Mouse (Mus musculus): ENCODE measurements around the gene Fnip1. TPM values are rescaled to one million over a fixed set of nuclear protein-coding genes. Genes with fewer than 3 reads are reported as not detected.

Gene Fnip1
- polyA plus RNA-seq, 1 experiment from 2014 or later = 9.6 TPM

DNA sequence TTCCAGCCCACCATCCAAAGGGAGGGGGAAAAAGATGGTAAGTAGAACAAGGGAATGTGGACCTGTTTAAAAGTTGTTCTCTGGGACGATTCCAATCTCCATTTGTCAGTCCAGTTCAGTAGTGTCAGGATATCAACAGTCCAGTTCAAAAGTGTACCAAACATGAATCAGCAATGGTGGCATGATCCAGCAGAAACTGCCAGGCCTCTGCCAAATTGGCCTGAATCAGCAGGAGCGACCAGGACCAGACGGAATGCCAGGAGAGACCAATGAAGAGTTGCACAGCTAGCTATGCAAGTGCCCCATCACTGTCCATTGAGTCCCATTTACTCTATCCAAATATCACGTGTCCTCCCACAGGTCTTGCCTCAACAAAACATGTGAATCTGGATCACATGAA, 34.2 kb downstream of the Fnip1 start:
- no peak for ATAC-seq (ENCODE audit: low read depth)
- H3K4me2 ChIP-seq = no peak overlapping the region
- H3K36me3 ChIP-seq = peaks cover 14% of the 10 kb centered on the region
- no peaks in the 10 kb centered on the region for H3K9me3 ChIP-seq
- H3K27ac ChIP-seq (replicated peaks) = no peak overlapping the region
- WGBS = 96% methylated on average over 4 of the region's 4 CpGs
- no peak overlapping the region for H3K9ac ChIP-seq
- no peak overlapping the region for H3K4me3 ChIP-seq
- H3K4me1 ChIP-seq (replicated peaks) = no peaks in the 10 kb centered on the region
- no peaks in the 10 kb centered on the region for H3K27me3 ChIP-seq

DNA sequence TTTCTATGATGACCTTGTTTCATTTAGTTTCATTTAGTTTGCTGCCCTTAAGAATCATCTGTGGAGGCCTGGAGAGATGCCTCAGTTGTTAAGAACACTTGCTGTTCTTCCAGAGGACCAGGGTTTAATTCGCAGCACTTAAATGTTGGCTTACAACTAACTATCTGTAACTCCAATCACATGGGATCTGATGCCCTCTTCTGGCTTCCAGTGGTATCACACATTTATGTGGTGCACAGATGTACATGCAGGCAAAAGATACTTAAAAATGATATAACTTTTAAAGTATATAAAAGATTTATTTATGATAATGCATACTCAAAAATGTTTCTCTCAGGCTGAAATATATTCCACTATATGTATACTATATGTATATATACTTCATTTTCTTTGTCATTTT, 40.4 kb downstream of the Fnip1 start:
- Histone ChIP-seq H3K4me1 (replicated peaks) (no peaks in the 10 kb centered on the region), H3K27me3 (no peaks in the 10 kb centered on the region), H3K4me2 (no peak overlapping the region), H3K4me3 (no peak overlapping the region), H3K9me3 (no peaks in the 10 kb centered on the region), H3K9ac (no peak overlapping the region), H3K36me3 (peaks cover 13% of the 10 kb centered on the region), H3K27ac (replicated peaks) (no peak overlapping the region)
- ATAC-seq (ENCODE audit: low read depth) = no peak
- 76% methylated on average over 1 of the region's 1 CpGs for WGBS

DNA sequence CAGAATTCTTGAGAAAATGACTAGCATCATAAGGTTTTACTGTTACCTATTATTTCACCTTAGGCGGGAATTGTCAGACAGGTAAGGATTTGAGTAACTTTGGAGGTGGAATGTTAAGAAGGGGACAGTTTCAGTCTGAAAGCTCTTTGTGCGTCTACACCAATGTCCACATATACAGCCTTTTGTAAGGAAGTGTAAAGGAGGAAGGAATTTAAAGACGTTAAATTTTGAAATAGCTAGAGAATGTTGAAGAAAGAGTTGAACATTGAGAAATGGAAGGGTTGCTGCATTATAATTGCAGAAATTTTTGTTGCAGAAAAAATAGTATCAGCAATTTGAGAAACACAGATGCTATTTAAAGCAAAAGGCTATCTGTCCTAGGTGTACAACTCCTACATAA, 48.0 kb downstream of the Fnip1 start:
- H3K27ac ChIP-seq (replicated peaks) = no peak overlapping the region
- ATAC-seq (ENCODE audit: low read depth) = no peak
- no peaks in the 10 kb centered on the region for H3K4me1 ChIP-seq (replicated peaks)
- no peaks in the 10 kb centered on the region for H3K9me3 ChIP-seq
- H3K9ac ChIP-seq = no peak overlapping the region
- H3K4me2 ChIP-seq = no peak overlapping the region
- H3K4me3 ChIP-seq = no peak overlapping the region
- H3K36me3 ChIP-seq = peaks cover under 1% of the 10 kb centered on the region; the same call in 1 of the 2 replicates
- H3K27me3 ChIP-seq = no peaks in the 10 kb centered on the region
- WGBS = 93% methylated on average over 3 of the region's 3 CpGs

DNA sequence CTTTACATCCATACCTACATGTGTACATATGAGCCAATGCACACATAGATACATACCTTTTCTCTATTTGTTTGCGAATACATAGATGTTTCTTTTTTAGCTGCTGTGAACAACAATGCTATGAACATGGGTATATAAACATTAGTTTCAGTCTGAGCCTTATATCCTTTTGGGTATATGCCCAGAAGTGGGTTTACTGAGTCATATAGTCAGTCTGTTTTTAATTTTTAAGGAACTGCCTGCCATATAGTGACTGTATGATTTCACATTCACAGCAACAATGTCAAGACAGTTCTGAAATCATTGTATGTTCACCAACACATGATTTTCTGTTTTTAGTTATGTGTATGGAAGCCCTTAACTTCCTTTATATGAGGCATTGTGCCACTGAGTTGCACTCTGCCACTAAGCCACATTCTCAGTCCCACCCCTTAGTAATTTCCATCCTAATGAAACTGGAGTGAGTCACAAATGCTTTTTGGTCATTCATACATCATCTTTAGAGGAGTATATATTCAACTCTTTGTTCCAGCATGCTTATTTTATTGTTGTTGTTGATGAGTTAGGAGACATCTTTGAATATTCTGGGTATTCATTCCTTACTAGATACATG, 54.1 kb downstream of the Fnip1 start:
- Histone ChIP-seq H3K4me2 (no peak overlapping the region), H3K9me3 (no peaks in the 10 kb centered on the region), H3K27ac (replicated peaks) (no peak overlapping the region), H3K27me3 (no peaks in the 10 kb centered on the region), H3K36me3 (peaks cover 6% of the 10 kb centered on the region), H3K4me3 (no peak overlapping the region), H3K9ac (no peak overlapping the region), H3K4me1 (replicated peaks) (no peaks in the 10 kb centered on the region)
- WGBS = 95% methylated on average over 1 of the region's 1 CpGs
- no peak for ATAC-seq (ENCODE audit: low read depth)

DNA sequence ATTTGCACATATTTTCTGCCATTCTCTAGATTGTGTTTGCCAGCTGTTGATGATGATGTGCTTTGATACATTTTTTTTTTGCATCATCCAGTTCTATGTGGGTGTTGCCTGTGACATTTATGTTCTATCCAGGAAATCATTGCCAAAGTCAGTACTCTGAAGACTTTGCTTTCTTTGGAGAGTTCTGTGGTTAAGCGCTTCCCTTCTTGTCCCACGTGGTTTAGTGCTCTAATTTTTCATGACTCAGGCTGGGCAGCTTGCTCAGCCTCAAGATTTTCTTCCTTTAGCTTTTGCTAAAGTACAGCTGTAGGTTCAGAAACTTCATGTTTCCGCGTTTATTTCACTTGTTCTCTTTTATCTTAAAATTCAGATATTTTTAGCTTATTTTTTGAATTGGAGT, 54.6 kb downstream of the Fnip1 start:
- ATAC-seq (ENCODE audit: low read depth) = no peak

DNA sequence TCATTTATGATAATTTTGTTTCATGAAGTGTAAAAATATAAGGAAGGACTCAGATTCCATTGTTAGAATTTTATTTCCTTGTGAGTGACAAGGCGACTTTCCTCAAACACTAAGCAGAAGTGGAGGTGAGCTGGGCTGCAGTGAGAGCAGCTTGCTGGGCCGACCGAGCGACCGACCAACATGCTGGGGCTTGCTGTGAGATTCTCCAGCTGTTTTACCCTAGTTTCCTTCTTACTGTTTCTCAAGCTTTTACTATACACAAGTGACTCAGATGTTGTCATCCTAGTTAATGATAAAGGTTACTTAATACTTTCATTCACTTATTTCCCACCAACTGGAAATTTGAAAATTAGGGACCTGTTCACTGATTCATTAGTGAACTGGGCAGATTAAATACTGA, 61.8 kb downstream of the Fnip1 start:
- no peak overlapping the region for H3K4me3 ChIP-seq
- H3K4me2 ChIP-seq = no peak overlapping the region
- WGBS = 93% methylated on average over 5 of the region's 5 CpGs
- H3K9ac ChIP-seq = no peak overlapping the region
- ATAC-seq (ENCODE audit: low read depth) = no peak
- H3K27me3 ChIP-seq = no peaks in the 10 kb centered on the region
- H3K27ac ChIP-seq (replicated peaks) = no peak overlapping the region
- H3K4me1 ChIP-seq (replicated peaks) = no peaks in the 10 kb centered on the region
- peaks cover 37% of the 10 kb centered on the region for H3K36me3 ChIP-seq
- H3K9me3 ChIP-seq = no peaks in the 10 kb centered on the region

More for the DNA sequence above, 54.6 kb downstream of the Fnip1 start:
- Histone ChIP-seq H3K9ac (no peak overlapping the region), H3K27ac (replicated peaks) (no peak overlapping the region), H3K36me3 (peaks cover 6% of the 10 kb centered on the region), H3K9me3 (no peaks in the 10 kb centered on the region), H3K4me2 (no peak overlapping the region), H3K27me3 (no peaks in the 10 kb centered on the region), H3K4me1 (replicated peaks) (no peaks in the 10 kb centered on the region), H3K4me3 (no peak overlapping the region)
- WGBS = 93% methylated on average over 4 of the region's 4 CpGs

DNA sequence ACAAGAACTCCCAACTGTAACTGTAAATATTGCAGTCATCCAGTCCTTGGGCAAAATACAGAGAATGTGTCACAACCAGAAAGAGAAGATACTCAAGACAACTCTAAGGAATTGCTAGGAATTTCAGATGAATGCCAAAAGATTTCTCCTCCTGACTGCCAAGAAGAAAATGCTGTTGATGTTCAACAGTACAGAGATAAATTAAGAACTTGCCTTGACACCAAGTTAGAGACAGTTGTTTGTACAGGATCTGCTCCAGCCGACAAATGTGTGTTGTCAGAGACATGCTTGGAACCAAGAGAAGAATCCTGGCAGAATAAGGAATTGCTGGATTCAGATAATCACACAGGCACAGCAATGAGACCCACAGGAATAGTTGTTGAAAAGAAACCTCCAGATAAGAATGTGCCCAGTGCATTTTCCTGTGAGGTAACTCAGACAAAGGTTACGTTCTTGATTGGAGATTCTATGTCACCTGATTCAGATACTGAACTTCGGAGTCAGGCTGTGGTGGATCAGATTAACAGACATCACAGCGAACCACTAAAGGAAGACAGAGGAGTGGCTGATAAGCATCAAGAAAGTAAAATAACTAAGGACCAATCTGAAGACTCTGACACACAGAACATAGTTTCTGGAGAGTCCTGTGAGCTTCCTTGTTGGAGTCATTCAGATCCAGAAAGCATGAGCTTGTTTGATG, 64.7 kb downstream of the Fnip1 start:
- Histone ChIP-seq H3K4me3 (no peak overlapping the region), H3K9ac (no peak overlapping the region), H3K4me2 (no peak overlapping the region), H3K9me3 (no peaks in the 10 kb centered on the region), H3K36me3 (peaks cover 42% of the 10 kb centered on the region), H3K27me3 (no peaks in the 10 kb centered on the region), H3K4me1 (replicated peaks) (no peaks in the 10 kb centered on the region), H3K27ac (replicated peaks) (no peak overlapping the region)
- ATAC-seq (ENCODE audit: low read depth) = no peak
- 95% methylated on average over 4 of the region's 4 CpGs for WGBS

DNA sequence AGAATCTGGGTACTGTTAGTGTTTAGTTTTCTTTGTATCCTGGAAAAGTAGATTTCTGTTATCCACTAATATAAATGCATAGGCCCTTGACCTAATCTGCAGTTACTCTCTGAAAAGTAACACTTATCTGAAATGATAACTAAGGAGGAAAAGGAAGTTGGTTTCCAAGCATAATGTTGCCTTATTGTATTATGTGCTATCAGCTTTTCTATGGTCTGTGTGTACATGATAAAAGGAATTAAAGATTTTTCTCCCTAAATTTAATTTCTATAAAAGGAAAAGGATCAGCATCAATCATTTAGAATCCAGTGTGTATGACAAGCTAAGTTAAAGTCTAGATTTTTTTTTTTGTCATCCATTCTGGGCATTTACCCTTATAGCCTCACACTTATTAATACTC, 75.6 kb downstream of the Fnip1 start:
- Histone ChIP-seq H3K9me3 (no peaks in the 10 kb centered on the region), H3K27me3 (no peaks in the 10 kb centered on the region), H3K27ac (replicated peaks) (no peak overlapping the region), H3K4me1 (replicated peaks) (no peaks in the 10 kb centered on the region), H3K9ac (no peak overlapping the region), H3K4me2 (no peak overlapping the region), H3K36me3 (peaks cover 24% of the 10 kb centered on the region), H3K4me3 (no peak overlapping the region)
- ATAC-seq (ENCODE audit: low read depth) = no peak

DNA sequence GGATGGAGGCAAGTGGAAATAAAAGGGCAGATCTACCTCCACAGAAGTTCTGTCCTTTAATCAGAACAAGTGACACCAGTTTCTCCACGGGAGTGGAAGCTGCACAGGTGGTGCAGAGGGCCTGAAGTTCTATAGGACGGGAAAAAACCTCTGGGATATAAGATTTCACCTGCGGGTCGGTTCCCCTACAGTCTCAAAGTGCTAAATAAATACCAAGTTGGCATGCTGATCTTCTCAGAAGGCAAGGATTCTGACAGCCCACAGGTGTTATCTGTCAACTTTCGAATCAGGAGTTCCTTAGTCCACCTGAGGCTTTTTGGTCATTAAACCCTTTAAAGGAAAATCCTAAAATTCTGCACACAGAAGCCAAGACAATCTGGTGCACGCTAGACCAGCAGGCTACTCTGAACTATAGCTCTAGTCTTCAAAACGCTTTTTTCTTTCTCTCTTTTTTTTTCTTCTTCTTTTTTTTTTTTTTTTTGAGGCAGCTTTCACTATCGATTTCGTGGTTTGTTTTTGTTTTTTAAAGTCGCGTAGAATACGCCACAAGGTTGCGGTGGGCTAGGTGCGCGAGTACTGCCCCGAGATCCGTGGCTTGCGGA, 84.0 kb downstream of the Fnip1 start:
- H3K4me2 ChIP-seq = peak overlapping the region; percentile 70
- no peaks in the 10 kb centered on the region for H3K36me3 ChIP-seq
- peaks cover 26% of the 10 kb centered on the region for H3K4me1 ChIP-seq (replicated peaks)
- ATAC-seq (ENCODE audit: low read depth) = no peak
- WGBS = 2% methylated on average over 18 of the region's 18 CpGs
- H3K9me3 ChIP-seq = no peaks in the 10 kb centered on the region
- H3K9ac ChIP-seq = peak overlapping the region; percentile 77
- H3K4me3 ChIP-seq = peak overlapping the region; percentile 74
- H3K27ac ChIP-seq (replicated peaks) = peak overlapping the region; percentile 93
- H3K27me3 ChIP-seq = no peaks in the 10 kb centered on the region

DNA sequence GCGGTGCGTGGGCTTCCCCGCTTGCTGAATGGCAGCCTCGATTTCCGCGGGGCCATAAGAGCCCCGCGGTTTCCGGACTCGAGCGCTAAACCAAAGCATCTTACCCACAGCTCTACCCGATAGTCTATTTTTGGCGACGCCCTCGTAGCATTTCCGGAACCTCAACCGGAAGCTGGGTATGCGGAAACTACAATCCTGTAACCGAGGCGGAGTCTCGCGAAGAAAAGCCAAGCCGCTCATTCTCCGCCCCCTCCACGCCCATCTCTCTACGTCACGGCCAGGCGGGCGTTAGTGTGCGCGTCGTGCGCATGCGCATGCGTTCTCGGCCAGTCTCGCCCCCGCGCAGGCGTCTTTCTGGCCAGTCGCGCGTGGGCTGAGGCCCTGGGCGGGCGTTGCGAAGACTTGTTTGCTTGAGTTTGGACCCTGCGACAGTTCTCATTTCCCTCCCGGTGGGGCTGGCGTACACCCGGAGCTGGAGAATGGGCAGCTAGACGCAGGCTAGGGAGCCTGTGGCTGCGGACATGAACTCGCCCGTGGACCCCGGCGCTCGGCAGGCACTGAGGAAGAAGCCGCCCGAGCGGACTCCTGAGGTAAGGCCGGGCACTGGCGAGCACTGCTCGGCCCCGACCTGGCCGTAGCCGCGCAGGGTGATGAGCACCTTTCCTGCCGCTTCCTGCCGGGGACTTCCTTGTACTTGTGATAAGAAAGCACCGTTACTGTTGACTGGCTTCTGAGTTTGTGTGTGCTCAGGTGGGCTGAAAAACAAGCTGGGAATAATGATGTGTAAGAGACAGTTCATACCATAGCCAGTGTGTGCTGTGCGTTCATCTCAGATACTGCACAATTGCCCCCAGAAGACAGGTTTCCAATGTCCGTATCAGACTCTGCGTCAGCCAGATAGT, 84.8 kb downstream of the Fnip1 start, which contains the start of gene Rapgef6:
Gene Rapgef6 (plus strand): TSS at position 319 of the 902 bp plus-strand sequence.
- peak; percentile 98 for ATAC-seq (ENCODE audit: low read depth)

DNA sequence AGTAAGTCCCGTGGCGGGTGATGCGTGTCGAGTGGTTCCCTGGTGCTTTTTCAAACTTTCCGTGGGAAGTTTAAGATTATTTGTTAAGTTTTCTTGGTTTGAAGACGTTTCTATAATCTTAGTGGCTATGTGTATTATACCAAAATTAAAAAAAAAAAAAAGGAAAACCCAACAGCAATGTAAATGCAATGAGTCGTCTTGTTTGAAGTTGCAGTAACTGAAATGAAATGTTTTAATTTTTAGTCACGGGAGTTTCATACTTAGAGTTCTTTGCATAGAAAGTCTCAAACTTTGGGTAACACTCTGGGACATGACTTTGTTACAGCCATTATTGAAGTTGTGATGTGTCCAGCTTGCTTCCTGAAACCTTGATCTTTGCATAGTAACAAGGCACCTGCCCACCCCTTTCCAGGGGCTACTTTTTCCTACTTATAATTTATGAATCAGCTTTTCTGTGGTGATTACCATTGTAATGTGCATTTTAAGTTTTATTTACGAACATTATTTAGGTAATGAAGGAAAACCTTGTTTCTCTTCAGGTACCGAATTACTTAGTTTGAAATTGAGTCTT, 85.5 kb downstream of the Fnip1 start:
- Histone ChIP-seq H3K27ac (replicated peaks) (no peak overlapping the region), H3K4me2 (peak overlapping the region; percentile 83), H3K36me3 (no peaks in the 10 kb centered on the region), H3K9ac (peak overlapping the region; percentile 78), H3K27me3 (no peaks in the 10 kb centered on the region), H3K4me3 (peak overlapping the region; percentile 74), H3K4me1 (replicated peaks) (peaks cover 26% of the 10 kb centered on the region), H3K9me3 (no peaks in the 10 kb centered on the region)
- no peak for ATAC-seq (ENCODE audit: low read depth)
- WGBS = 16% methylated on average over 10 of the region's 10 CpGs

More for the DNA sequence above, 84.8 kb downstream of the Fnip1 start, which contains the start of gene Rapgef6:
- Histone ChIP-seq H3K4me1 (replicated peaks) (peaks cover 26% of the 10 kb centered on the region), H3K4me2 (peak within 1 kb of the TSS; percentile 83), H3K9ac (peak within 1 kb of the TSS; percentile 78), H3K4me3 (peak within 1 kb of the TSS; percentile 74), H3K36me3 (no peaks in the 10 kb centered on the region), H3K27ac (replicated peaks) (peak within 1 kb of the TSS; percentile 93), H3K27me3 (no peaks in the 10 kb centered on the region), H3K9me3 (no peaks in the 10 kb centered on the region)
- WGBS = under 1% methylated on average over 73 of the region's 73 CpGs
